Mouse (Mus musculus): ENCODE data around the gene Cnnm2. TPM values are rescaled to one million over a fixed set of nuclear protein-coding genes. Genes with fewer than 3 reads are reported as not detected.
A peak's percentile ranks its signal among the peaks of the same experiment; 100 is the strongest.

The Cnnm2 gene
- polyA plus RNA-seq, 1 experiment from 2014 or later, result 2.4 TPM

- Histone ChIP-seq H3K27me3 (replicated peaks; ENCODE audit: insufficient read depth, low read length) (no peaks in the 10 kb centered on the region), H3K9ac (replicated peaks; ENCODE audit: low read depth) (no peak overlapping the region), H3K4me1 (ENCODE audit: insufficient read depth, low read depth, low read length) (no peaks in the 10 kb centered on the region), H3K36me3 (ENCODE audit: insufficient read depth, low read length) (peaks cover 41% of the 10 kb centered on the region), H3K4me3 (ENCODE audit: low read depth, low read length) (no peak overlapping the region), H3K9me3 (ENCODE audit: low read length) (no peaks in the 10 kb centered on the region), H3K27ac (ENCODE audit: low read length) (no peak overlapping the region), H3K4me2 (replicated peaks; ENCODE audit: low read depth, low read length) (no peak overlapping the region)
- 73% methylated on average over 7 of the region's 7 CpGs for WGBS
- DNase-seq (ENCODE audit: low spot score) (no peak), ATAC-seq (no peak)
- no peak for TF ChIP-seq CTCF (IDR thresholded peaks at IDR 0.05)
- no peak for TF ChIP-seq EP300 (IDR thresholded peaks at IDR 0.05)
These were observed 132.1 kb downstream of the Cnnm2 start for GRCm38 (mm10) chr19:46893484-46893883.

- H3K27ac ChIP-seq (ENCODE audit: low read length), result no peak overlapping the region
- H3K4me1 ChIP-seq (ENCODE audit: insufficient read depth, low read depth, low read length), result no peaks in the 10 kb centered on the region
- H3K9ac ChIP-seq (replicated peaks; ENCODE audit: low read depth), result no peak overlapping the region
- H3K9me3 ChIP-seq (ENCODE audit: low read length), result no peaks in the 10 kb centered on the region
- DNase-seq (ENCODE audit: low spot score) (no peak), ATAC-seq (no peak)
- peaks cover 23% of the 10 kb centered on the region for H3K36me3 ChIP-seq (ENCODE audit: insufficient read depth, low read length)
- WGBS, result 88% methylated on average over 3 of the region's 3 CpGs
- no peak for TF ChIP-seq EP300 (IDR thresholded peaks at IDR 0.05)
- TF ChIP-seq CTCF (IDR thresholded peaks at IDR 0.05), result peak; percentile 51
- H3K4me3 ChIP-seq (ENCODE audit: low read depth, low read length), result no peak overlapping the region
- no peak overlapping the region for H3K4me2 ChIP-seq (replicated peaks; ENCODE audit: low read depth, low read length)
- H3K27me3 ChIP-seq (replicated peaks; ENCODE audit: insufficient read depth, low read length), result no peaks in the 10 kb centered on the region
These were observed 135.7 kb downstream of the Cnnm2 start for GRCm38 (mm10) chr19:46897135-46897534.

- peaks cover 23% of the 10 kb centered on the region for H3K36me3 ChIP-seq (ENCODE audit: insufficient read depth, low read length)
- no peaks in the 10 kb centered on the region for H3K9me3 ChIP-seq (ENCODE audit: low read length)
- no peak for ATAC-seq
- H3K27ac ChIP-seq (ENCODE audit: low read length), result no peak overlapping the region
- WGBS, result 77% methylated on average over 5 of the region's 5 CpGs
- no peak overlapping the region for H3K4me3 ChIP-seq (ENCODE audit: low read depth, low read length)
- DNase-seq (ENCODE audit: low spot score), result no peak
- no peak for TF ChIP-seq EP300 (IDR thresholded peaks at IDR 0.05)
- H3K4me2 ChIP-seq (replicated peaks; ENCODE audit: low read depth, low read length), result no peak overlapping the region
- no peak overlapping the region for H3K9ac ChIP-seq (replicated peaks; ENCODE audit: low read depth)
- no peaks in the 10 kb centered on the region for H3K27me3 ChIP-seq (replicated peaks; ENCODE audit: insufficient read depth, low read length)
- H3K4me1 ChIP-seq (ENCODE audit: insufficient read depth, low read depth, low read length), result no peaks in the 10 kb centered on the region
These were observed 136.8 kb downstream of the Cnnm2 start for GRCm38 (mm10) chr19:46898222-46898621.

GRCm38 (mm10) chr19:46899306-46899705 lies 137.9 kb downstream of the Cnnm2 start:
- no peak overlapping the region for H3K4me3 ChIP-seq (ENCODE audit: low read depth, low read length)
- WGBS, result 27% methylated on average over 5 of the region's 5 CpGs
- H3K27ac ChIP-seq (ENCODE audit: low read length), result peak overlapping the region; percentile 64
- peak; percentile 55 for ATAC-seq
- no peaks in the 10 kb centered on the region for H3K4me1 ChIP-seq (ENCODE audit: insufficient read depth, low read depth, low read length)
- no peaks in the 10 kb centered on the region for H3K27me3 ChIP-seq (replicated peaks; ENCODE audit: insufficient read depth, low read length)
- DNase-seq (ENCODE audit: low spot score), result peak; percentile 68
- peaks cover 22% of the 10 kb centered on the region for H3K36me3 ChIP-seq (ENCODE audit: insufficient read depth, low read length)
- no peak overlapping the region for H3K4me2 ChIP-seq (replicated peaks; ENCODE audit: low read depth, low read length)
- no peak overlapping the region for H3K9ac ChIP-seq (replicated peaks; ENCODE audit: low read depth)
- no peak for TF ChIP-seq CTCF (IDR thresholded peaks at IDR 0.05)
- no peak for TF ChIP-seq EP300 (IDR thresholded peaks at IDR 0.05)
- no peaks in the 10 kb centered on the region for H3K9me3 ChIP-seq (ENCODE audit: low read length)

- Histone ChIP-seq H3K4me2 (replicated peaks; ENCODE audit: low read depth, low read length) (no peak overlapping the region), H3K4me1 (ENCODE audit: insufficient read depth, low read depth, low read length) (no peaks in the 10 kb centered on the region), H3K27me3 (replicated peaks; ENCODE audit: insufficient read depth, low read length) (no peaks in the 10 kb centered on the region), H3K36me3 (ENCODE audit: insufficient read depth, low read length) (peaks cover 19% of the 10 kb centered on the region), H3K9ac (replicated peaks; ENCODE audit: low read depth) (no peak overlapping the region), H3K9me3 (ENCODE audit: low read length) (no peaks in the 10 kb centered on the region), H3K27ac (ENCODE audit: low read length) (no peak overlapping the region), H3K4me3 (ENCODE audit: low read depth, low read length) (no peak overlapping the region)
- WGBS, result 59% methylated on average over 5 of the region's 5 CpGs
- no peak for DNase-seq (ENCODE audit: low spot score)
- TF ChIP-seq CTCF (IDR thresholded peaks at IDR 0.05) (no peak), EP300 (IDR thresholded peaks at IDR 0.05) (no peak)
- ATAC-seq, result no peak
These were observed 138.5 kb downstream of the Cnnm2 start for GRCm38 (mm10) chr19:46899871-46900270.

- DNase-seq (ENCODE audit: low spot score), result no peak
These were observed 139.4 kb downstream of the Cnnm2 start for GRCm38 (mm10) chr19:46900786-46901185.

GRCm38 (mm10) chr19:46901323-46901722 lies 139.9 kb downstream of the Cnnm2 start:
- Histone ChIP-seq H3K9ac (replicated peaks; ENCODE audit: low read depth) (no peak overlapping the region), H3K4me1 (ENCODE audit: insufficient read depth, low read depth, low read length) (no peaks in the 10 kb centered on the region), H3K27me3 (replicated peaks; ENCODE audit: insufficient read depth, low read length) (no peaks in the 10 kb centered on the region), H3K4me2 (replicated peaks; ENCODE audit: low read depth, low read length) (no peak overlapping the region), H3K36me3 (ENCODE audit: insufficient read depth, low read length) (peaks cover 12% of the 10 kb centered on the region), H3K27ac (ENCODE audit: low read length) (no peak overlapping the region), H3K4me3 (ENCODE audit: low read depth, low read length) (no peak overlapping the region), H3K9me3 (ENCODE audit: low read length) (no peaks in the 10 kb centered on the region)
- TF ChIP-seq CTCF (IDR thresholded peaks at IDR 0.05) (no peak), EP300 (IDR thresholded peaks at IDR 0.05) (peak; percentile 75)
- peak; percentile 76 for DNase-seq (ENCODE audit: low spot score)
- ATAC-seq, result peak; percentile 79
- WGBS, result 60% methylated on average over 5 of the region's 5 CpGs

More at GRCm38 (mm10) chr19:46900786-46901185, 139.4 kb downstream of the Cnnm2 start:
- Histone ChIP-seq H3K27ac (ENCODE audit: low read length) (no peak overlapping the region), H3K9me3 (ENCODE audit: low read length) (no peaks in the 10 kb centered on the region), H3K9ac (replicated peaks; ENCODE audit: low read depth) (no peak overlapping the region), H3K4me3 (ENCODE audit: low read depth, low read length) (no peak overlapping the region), H3K4me2 (replicated peaks; ENCODE audit: low read depth, low read length) (no peak overlapping the region), H3K4me1 (ENCODE audit: insufficient read depth, low read depth, low read length) (no peaks in the 10 kb centered on the region), H3K36me3 (ENCODE audit: insufficient read depth, low read length) (peaks cover 15% of the 10 kb centered on the region), H3K27me3 (replicated peaks; ENCODE audit: insufficient read depth, low read length) (no peaks in the 10 kb centered on the region)
- 89% methylated on average over 6 of the region's 6 CpGs for WGBS
- ATAC-seq, result no peak
- no peak for TF ChIP-seq CTCF (IDR thresholded peaks at IDR 0.05)
- TF ChIP-seq EP300 (IDR thresholded peaks at IDR 0.05), result no peak
